Mouse (Mus musculus) midbrain, embryonic 12.5 days (tissue): ENCODE measurements at regions not wholly inside any gene's neighbourhood (a gene's known extent, or its start where the extent isn't known, plus 50 kb on each side); places are given as distances from the start of the nearest gene placed in this dataset.

ENCODE experiments used
- ATAC-seq: fragments of 200-750 bp; cut with Nextera tagmentation; 2 replicates; pipeline ENCODE4 v1.8.0; 2017; ENCODE audit warnings: low read depth, moderate TSS enrichment, moderate library complexity; ENCODE audit not compliant: low FRiP score
- H3K27ac ChIP-seq: fragments of 300-500 bp; sonication (generic); replicated peaks from 2 replicates; pipeline ENCODE4 v1.5.1; 2016; ENCODE audit warnings: mild to moderate bottlenecking
- H3K27me3 ChIP-seq: fragments of 300-500 bp; sonication (generic); 2 replicates; pipeline ENCODE4 v1.6.1; 2016; ENCODE audit warnings: mild to moderate bottlenecking
- H3K36me3 ChIP-seq: fragments of 300-500 bp; sonication (generic); 2 replicates; pipeline ENCODE4 v1.6.1; 2016
- H3K4me1 ChIP-seq: fragments of 300-500 bp; sonication (generic); 2 replicates; pipeline ENCODE4 v1.6.1; 2016
- H3K4me2 ChIP-seq: fragments of 300-500 bp; sonication (generic); replicated peaks from 2 replicates; pipeline ENCODE4 v1.6.1; 2016; ENCODE audit warnings: mild to moderate bottlenecking, moderate library complexity
- H3K4me3 ChIP-seq: fragments of 300-500 bp; sonication (generic); 2 replicates; pipeline ENCODE4 v1.5.1; 2016; ENCODE audit warnings: mild to moderate bottlenecking
- H3K9ac ChIP-seq: fragments of 300-500 bp; sonication (generic); replicated peaks from 2 replicates; pipeline ENCODE4 v1.6.1; 2016; ENCODE audit warnings: mild to moderate bottlenecking, moderate library complexity
- H3K9me3 ChIP-seq: fragments of 300-500 bp; sonication (generic); 2 replicates; pipeline ENCODE4 v1.6.1; 2016; ENCODE audit warnings: mild to moderate bottlenecking
- WGBS: fragments of 180-500 bp; shearing (Covaris S2); methylation state at CpG from one replicate; pipeline ENCODE4 v1.1.7; 2016; 5-methylcytosine and 5-hydroxymethylcytosine counted together

DNA sequence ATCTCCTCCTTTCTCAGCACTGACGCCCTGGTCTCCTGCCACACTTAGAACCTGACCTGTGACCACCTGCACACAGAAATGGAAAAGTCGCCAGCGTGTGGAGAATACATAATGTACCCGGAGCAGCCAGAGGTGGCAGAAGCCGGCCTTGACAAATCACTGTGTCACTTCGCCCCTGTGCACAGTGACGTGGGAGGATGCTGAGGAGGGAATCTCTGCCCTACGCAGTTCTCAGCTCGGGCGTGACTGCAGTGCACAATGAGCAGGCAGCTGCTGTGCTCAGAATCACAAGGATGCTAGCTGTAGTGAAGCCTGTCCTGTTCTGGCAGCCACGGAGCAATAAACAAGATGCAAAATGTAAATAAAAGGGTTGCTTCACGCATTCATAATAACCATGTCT, 80.2 kb upstream of the Pld5 start:
- peaks cover 9% of the 10 kb centered on the region for H3K4me1 ChIP-seq
- WGBS, result 59% methylated on average over 12 of the region's 12 CpGs
- H3K4me2 ChIP-seq, result peak overlapping the region; percentile 28
- no peaks in the 10 kb centered on the region for H3K27me3 ChIP-seq
- no peaks in the 10 kb centered on the region for H3K9me3 ChIP-seq
- H3K4me3 ChIP-seq, result no peak overlapping the region
- no peak overlapping the region for H3K9ac ChIP-seq
- H3K36me3 ChIP-seq, result no peaks in the 10 kb centered on the region
- peak overlapping the region; percentile 50; the same call in 1 of the 2 replicates for H3K27ac ChIP-seq
- peak; percentile 93 for ATAC-seq

GRCm38 (mm10) chr1:176354898-176355297, 79.8 kb upstream of the Pld5 start:
- peak overlapping the region; percentile 28 for H3K4me2 ChIP-seq
- no peaks in the 10 kb centered on the region for H3K27me3 ChIP-seq
- H3K27ac ChIP-seq, result peak overlapping the region; percentile 50; the same call in 1 of the 2 replicates
- H3K36me3 ChIP-seq, result no peaks in the 10 kb centered on the region
- H3K9ac ChIP-seq, result no peak overlapping the region
- 0 out of 2 replicates have a peak, but pooled peaks have one; percentile 7 for ATAC-seq
- 51% methylated on average over 1 of the region's 1 CpGs for WGBS
- peaks cover 9% of the 10 kb centered on the region for H3K4me1 ChIP-seq
- H3K4me3 ChIP-seq, result no peak overlapping the region
- H3K9me3 ChIP-seq, result no peaks in the 10 kb centered on the region

- no peak for ATAC-seq
- Histone ChIP-seq H3K27ac (no peak overlapping the region), H3K4me3 (no peak overlapping the region), H3K27me3 (no peaks in the 10 kb centered on the region), H3K36me3 (no peaks in the 10 kb centered on the region), H3K9ac (no peak overlapping the region), H3K4me2 (no peak overlapping the region), H3K9me3 (no peaks in the 10 kb centered on the region), H3K4me1 (peaks cover 9% of the 10 kb centered on the region)
- 68% methylated on average over 3 of the region's 3 CpGs for WGBS
Observed at GRCm38 (mm10) chr1:176352706-176353105, 77.6 kb upstream of the Pld5 start.

GRCm38 (mm10) chr1:176349909-176350495, 74.9 kb upstream of the Pld5 start:
- peak; percentile 34; the same call in 1 of the 2 replicates for ATAC-seq
- 54% methylated on average over 2 of the region's 2 CpGs for WGBS
- no peak overlapping the region for H3K4me3 ChIP-seq
- H3K36me3 ChIP-seq, result no peaks in the 10 kb centered on the region
- no peaks in the 10 kb centered on the region for H3K27me3 ChIP-seq
- H3K9ac ChIP-seq, result no peak overlapping the region
- H3K27ac ChIP-seq, result no peak overlapping the region
- H3K4me2 ChIP-seq, result no peak overlapping the region
- H3K9me3 ChIP-seq, result no peaks in the 10 kb centered on the region
- peaks cover 2% of the 10 kb centered on the region for H3K4me1 ChIP-seq

DNA sequence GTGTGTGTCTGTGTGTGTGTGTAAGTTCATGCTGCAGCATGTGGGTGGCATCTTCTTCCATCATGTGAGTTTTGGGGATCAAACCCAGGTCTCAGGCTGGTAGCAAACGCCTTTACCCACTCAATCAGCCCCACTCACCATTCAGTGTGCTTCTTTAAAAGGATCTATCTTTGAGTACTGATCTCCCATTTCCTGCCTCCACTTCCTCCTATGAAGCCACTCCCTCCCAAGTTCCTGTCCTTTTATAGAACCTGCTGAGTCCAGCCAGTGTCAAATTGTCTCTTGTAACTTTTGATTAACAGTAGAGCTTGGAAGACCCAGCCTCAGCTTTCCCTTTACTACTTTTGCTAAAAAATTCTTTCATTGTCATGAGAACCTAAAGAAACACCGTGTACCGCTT, 73.0 kb upstream of the Pld5 start:
- Histone ChIP-seq H3K9ac (no peak overlapping the region), H3K4me1 (no peaks in the 10 kb centered on the region), H3K9me3 (no peaks in the 10 kb centered on the region), H3K27ac (no peak overlapping the region), H3K4me2 (no peak overlapping the region), H3K27me3 (no peaks in the 10 kb centered on the region), H3K4me3 (no peak overlapping the region), H3K36me3 (no peaks in the 10 kb centered on the region)
- 87% methylated on average over 3 of the region's 3 CpGs for WGBS
- ATAC-seq, result no peak

DNA sequence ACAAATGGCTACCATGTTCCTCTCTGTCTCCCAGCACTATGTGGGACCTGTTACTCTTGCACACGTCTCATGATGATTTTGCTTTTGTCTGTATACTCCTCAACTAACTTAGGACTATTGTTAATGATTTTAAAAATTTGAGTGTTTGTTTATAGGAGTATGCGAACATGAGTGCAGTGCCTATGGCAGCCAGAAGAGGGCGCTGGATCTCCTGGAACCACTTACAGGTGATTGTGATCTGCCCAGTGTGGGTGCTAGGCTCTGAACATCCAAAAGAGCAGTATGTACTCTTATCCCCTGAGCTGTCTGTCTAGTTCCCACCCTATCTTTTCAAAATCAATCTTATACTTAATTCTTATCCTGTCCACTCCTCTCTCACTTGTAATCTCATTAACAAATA, 56.2 kb upstream of the Pld5 start:
- no peak overlapping the region for H3K4me2 ChIP-seq
- H3K4me1 ChIP-seq, result no peaks in the 10 kb centered on the region
- H3K27ac ChIP-seq, result no peak overlapping the region
- no peaks in the 10 kb centered on the region for H3K36me3 ChIP-seq
- H3K9me3 ChIP-seq, result no peaks in the 10 kb centered on the region
- ATAC-seq, result no peak
- no peak overlapping the region for H3K4me3 ChIP-seq
- H3K27me3 ChIP-seq, result no peaks in the 10 kb centered on the region
- no peak overlapping the region for H3K9ac ChIP-seq
- WGBS, result 66% methylated on average over 3 of the region's 3 CpGs
